Mouse (Mus musculus) myocyte (in vitro differentiated cells): ENCODE data around the gene Csn2.

Source experiments
- E2F4 ChIP-seq: IDR thresholded peaks from one replicate; pipeline ENCODE4 v1.6.1; 2011; ENCODE audit warnings: mild to moderate bottlenecking, control low read depth, moderate library complexity; ENCODE audit not compliant: insufficient read depth
- MAX ChIP-seq: IDR thresholded peaks from one replicate; pipeline ENCODE4 v1.6.1; 2011; ENCODE audit warnings: low read depth, mild to moderate bottlenecking, control low read depth
- MYOD1 ChIP-seq, 3 experiments: IDR thresholded peaks; one replicate each; pipeline ENCODE4 v1.6.1; 2011; ENCODE audit warnings: control low read depth in 2 of 3, low read depth in 2 of 3, mild to moderate bottlenecking in 2 of 3, moderate library complexity in 1 of 3; ENCODE audit not compliant: insufficient read length in 2 of 3, control insufficient read depth in 1 of 3
- POLR2A ChIP-seq: IDR thresholded peaks from one replicate; pipeline ENCODE4 v1.6.1; 2011; ENCODE audit warnings: low read depth, mild to moderate bottlenecking, control low read depth, moderate library complexity; ENCODE audit not compliant: insufficient read length
- POLR2AphosphoS2 ChIP-seq: IDR thresholded peaks from one replicate; pipeline ENCODE4 v1.6.1; 2011; ENCODE audit warnings: low read depth, control low read depth; ENCODE audit not compliant: insufficient read length
- TCF12 ChIP-seq: IDR thresholded peaks from one replicate; pipeline ENCODE4 v1.6.1; 2011; ENCODE audit warnings: mild to moderate bottlenecking, control low read depth; ENCODE audit not compliant: poor library complexity, insufficient read depth, severe bottlenecking
- USF1 ChIP-seq: IDR thresholded peaks from one replicate; pipeline ENCODE4 v1.6.1; 2011; ENCODE audit warnings: low read depth, mild to moderate bottlenecking, control low read depth, moderate library complexity

- TF ChIP-seq E2F4 (no peak), USF1 (no peak), POLR2A (no peak), POLR2AphosphoS2 (no peak), MAX (no peak), MYOD1 (IDR thresholded peaks at IDR 0.05; ENCODE audit: control insufficient read depth in 1 of 3, insufficient read length in 2 of 3, low read depth in 2 of 3) (no peak), TCF12 (no peak)
Observed at GRCm38 (mm10) chr5:87734821-87735220, 35.4 kb upstream of the Csn2 start.
